Comparison of ENCODE assay signal across 8 mouse cellular contexts in the genomic region with DNA sequence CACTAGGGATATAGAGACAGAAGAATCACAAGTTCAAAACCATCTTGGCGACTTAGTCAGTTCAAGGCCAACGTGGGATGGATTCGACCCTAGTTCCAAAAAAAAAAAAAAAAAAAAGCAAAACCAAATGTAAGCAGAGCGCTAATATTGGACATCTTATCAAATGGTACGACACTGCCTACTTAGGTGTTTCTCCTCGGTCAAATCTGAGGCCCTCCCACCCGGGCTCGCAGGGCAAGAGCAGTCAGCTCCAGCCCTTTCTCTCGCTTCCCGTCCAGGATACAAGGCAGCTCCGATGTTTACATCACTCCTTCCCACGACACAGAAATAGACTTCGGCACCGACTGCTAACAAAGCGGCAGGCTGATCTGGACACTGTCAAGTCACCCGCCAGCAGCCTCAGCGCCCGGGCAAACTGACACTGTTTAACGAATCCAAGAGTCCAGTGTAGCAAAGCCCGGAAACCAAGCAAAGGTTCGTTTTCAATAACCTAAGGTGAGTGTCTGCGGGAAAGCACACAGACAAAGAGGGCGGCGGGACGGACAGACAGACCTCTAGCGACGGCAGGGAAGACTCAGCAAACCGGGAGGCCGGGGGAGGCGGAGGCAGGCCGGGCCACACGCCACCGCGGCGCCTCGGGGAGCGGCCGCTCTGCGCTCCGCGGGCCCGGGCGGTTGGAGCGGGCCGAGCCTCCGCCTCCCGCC. TPM values are rescaled to one million over a fixed set of nuclear protein-coding genes. Genes with fewer than 3 reads are reported as not detected.
DNase-seq lines count a peak whose midpoint lies in the region; ATAC-seq and TF ChIP-seq lines count a peak whose summit lies in the region.

No protein-coding gene starts in this region.

- H3K36me3 ChIP-seq in forebrain, embryonic 11.5 days (ENCODE audit: control insufficient read depth, insufficient read depth, low read length): peaks cover 5% of the 10 kb centered on the region; the same call in 1 of the 2 replicates
- H3K36me3 ChIP-seq in hindbrain, embryonic 14.5 days (replicated peaks; ENCODE audit: control insufficient read depth, insufficient read depth): peaks cover 33% of the 10 kb centered on the region
- peaks cover 6% of the 10 kb centered on the region; the same call in 1 of the 2 replicates for H3K36me3 ChIP-seq in liver, embryonic 11.5 days (ENCODE audit: control insufficient read depth, insufficient read depth, low read length)
- H3K36me3 ChIP-seq in midbrain, embryonic 16.5 days (ENCODE audit: control insufficient read depth, insufficient read depth, low read length): peaks cover 8% of the 10 kb centered on the region

- peak; percentile 72 for ATAC-seq in forebrain, embryonic 11.5 days (replicated peaks; ENCODE audit: low FRiP score)
- peak; percentile 64 for ATAC-seq in hindbrain, embryonic 14.5 days (ENCODE audit: low FRiP score)
- peak; percentile 41 for ATAC-seq in liver, embryonic 11.5 days (replicated peaks; ENCODE audit: low FRiP score)
- peak; percentile 69 for ATAC-seq in midbrain, embryonic 16.5 days

- H3K9me3 ChIP-seq in forebrain, embryonic 11.5 days (ENCODE audit: control insufficient read depth, low read length): no peaks in the 10 kb centered on the region
- no peaks in the 10 kb centered on the region for H3K9me3 ChIP-seq in hindbrain, embryonic 14.5 days (ENCODE audit: control insufficient read depth, low read length)
- no peaks in the 10 kb centered on the region; the same call in 1 of the 2 replicates for H3K9me3 ChIP-seq in liver, embryonic 11.5 days (ENCODE audit: control insufficient read depth, low read length)
- no peaks in the 10 kb centered on the region for H3K9me3 ChIP-seq in midbrain, embryonic 16.5 days (replicated peaks; ENCODE audit: control insufficient read depth, low read length, poor library complexity, severe bottlenecking)

- H3K4me3 ChIP-seq in cerebellum, adult 2 months (replicated peaks; ENCODE audit: insufficient read depth, low read depth, low read length): peak overlapping the region; percentile 94
- peak overlapping the region; percentile 75 for H3K4me3 ChIP-seq in forebrain, embryonic 11.5 days (ENCODE audit: low read depth, low read length)
- peak overlapping the region; percentile 84 for H3K4me3 ChIP-seq in hindbrain, embryonic 14.5 days (replicated peaks; ENCODE audit: low read length)
- H3K4me3 ChIP-seq in liver, embryonic 11.5 days (ENCODE audit: low read depth, low read length): peak overlapping the region; percentile 68
- peak overlapping the region; percentile 83 for H3K4me3 ChIP-seq in midbrain, embryonic 16.5 days (ENCODE audit: low read depth, low read length)

- WGBS in cerebellum, adult 2 months: under 1% methylated on average over 47 of the region's 47 CpGs
- WGBS in forebrain, embryonic 11.5 days: 3% methylated on average over 35 of the region's 47 CpGs
- 3% methylated on average over 35 of the region's 47 CpGs for WGBS in hindbrain, embryonic 14.5 days
- WGBS in liver, embryonic 11.5 days: 3% methylated on average over 33 of the region's 47 CpGs
- WGBS in midbrain, embryonic 16.5 days: 3% methylated on average over 28 of the region's 47 CpGs

- DNase-seq in cerebellum, adult 2 months: peak in 1 of 2 experiments; percentile 72
- no peak for DNase-seq in cerebellum, postnatal 10 days
- DNase-seq in R1 (ENCODE audit: low read depth, low spot score): peak; percentile 57
- DNase-seq in forebrain, embryonic 11.5 days (ENCODE audit: low spot score): no peak
- peak; percentile 63 for DNase-seq in hindbrain, embryonic 14.5 days (ENCODE audit: low spot score)
- peak; percentile 75 for DNase-seq in liver, embryonic 11.5 days (ENCODE audit: low spot score)
- no peak for DNase-seq in thymus, postnatal 36 days

- no peak for TF ChIP-seq POLR2A in cerebellum, adult 2 months (IDR thresholded peaks at IDR 0.05; ENCODE audit: borderline replicate concordance, insufficient read depth, low read length)

- TF ChIP-seq CTCF in cerebellum, adult 2 months (IDR thresholded peaks at IDR 0.05; ENCODE audit: borderline replicate concordance, insufficient read depth, low read depth, low read length): no peak

- H3K4me1 ChIP-seq in cerebellum, adult 2 months (ENCODE audit: control insufficient read depth, insufficient read depth, low read length): peaks cover 16% of the 10 kb centered on the region
- H3K4me1 ChIP-seq in forebrain, embryonic 11.5 days (replicated peaks; ENCODE audit: control insufficient read depth, insufficient read depth, low read length): peaks cover 8% of the 10 kb centered on the region; the same call in 1 of the 2 replicates
- H3K4me1 ChIP-seq in hindbrain, embryonic 14.5 days (replicated peaks; ENCODE audit: control insufficient read depth, insufficient read depth, low read length): peaks cover 21% of the 10 kb centered on the region
- peaks cover 8% of the 10 kb centered on the region for H3K4me1 ChIP-seq in liver, embryonic 11.5 days (replicated peaks; ENCODE audit: control insufficient read depth, insufficient read depth, low read length)
- peaks cover 18% of the 10 kb centered on the region for H3K4me1 ChIP-seq in midbrain, embryonic 16.5 days (ENCODE audit: control insufficient read depth, insufficient read depth, low read length)

- H3K27me3 ChIP-seq in cerebellum, adult 2 months (ENCODE audit: control insufficient read depth, insufficient read depth, low read length): no peaks in the 10 kb centered on the region
- H3K27me3 ChIP-seq in forebrain, embryonic 11.5 days (ENCODE audit: control insufficient read depth, insufficient read depth, low read length): peaks cover 4% of the 10 kb centered on the region; the same call in 1 of the 2 replicates
- no peaks in the 10 kb centered on the region for H3K27me3 ChIP-seq in hindbrain, embryonic 14.5 days (ENCODE audit: control insufficient read depth, insufficient read depth, low read length)
- no peaks in the 10 kb centered on the region for H3K27me3 ChIP-seq in liver, embryonic 11.5 days (replicated peaks; ENCODE audit: control insufficient read depth, insufficient read depth, low read length)
- no peaks in the 10 kb centered on the region for H3K27me3 ChIP-seq in midbrain, embryonic 16.5 days (ENCODE audit: control insufficient read depth, insufficient read depth, low read depth, low read length)

- peak overlapping the region; percentile 77 for H3K9ac ChIP-seq in forebrain, embryonic 11.5 days (ENCODE audit: low read length)
- H3K9ac ChIP-seq in hindbrain, embryonic 14.5 days: peak overlapping the region; percentile 87
- peak overlapping the region; percentile 72 for H3K9ac ChIP-seq in liver, embryonic 11.5 days (ENCODE audit: low read depth, low read length)
- peak overlapping the region; percentile 86 for H3K9ac ChIP-seq in midbrain, embryonic 16.5 days (ENCODE audit: low read depth, low read length)

- peak overlapping the region; percentile 90 for H3K27ac ChIP-seq in cerebellum, adult 2 months (ENCODE audit: insufficient read depth, low read length)
- H3K27ac ChIP-seq in forebrain, embryonic 11.5 days (ENCODE audit: low read depth, low read length): peak overlapping the region; percentile 46; the same call in 1 of the 2 replicates
- peak overlapping the region; percentile 92 for H3K27ac ChIP-seq in hindbrain, embryonic 14.5 days
- H3K27ac ChIP-seq in liver, embryonic 11.5 days (ENCODE audit: low read depth, low read length): peak overlapping the region; percentile 79
- H3K27ac ChIP-seq in midbrain, embryonic 16.5 days (ENCODE audit: low read length): peak overlapping the region; percentile 89

- H3K4me2 ChIP-seq in forebrain, embryonic 11.5 days (ENCODE audit: low read depth, low read length, severe bottlenecking): peak overlapping the region; percentile 67
- H3K4me2 ChIP-seq in hindbrain, embryonic 14.5 days (replicated peaks): peak overlapping the region; percentile 64
- peak overlapping the region; percentile 91 for H3K4me2 ChIP-seq in liver, embryonic 11.5 days
- H3K4me2 ChIP-seq in midbrain, embryonic 16.5 days (ENCODE audit: low read length): peak overlapping the region; percentile 49

RNA-seq across cellular contexts. Expression of a gene that starts 0.5 kb away (rescaled TPM):
- polyA plus RNA-seq in cerebellum, adult 2 months (2012; rRNA removed): 109 and 120 TPM in 2 replicates
- polyA plus RNA-seq in forebrain, embryonic 11.5 days (2014; fragmentation: Nextera tagmentation; extraction: Ambion mirVana): 78.5 and 84.6 TPM in 2 replicates
- polyA plus RNA-seq in hindbrain, embryonic 14.5 days (2014; fragmentation: Nextera tagmentation; extraction: Ambion mirVana): 118 and 120 TPM in 2 replicates
- 36.7 and 38.6 TPM in 2 replicates for polyA plus RNA-seq in liver, embryonic 11.5 days (2014; fragmentation: Nextera tagmentation; extraction: Ambion mirVana)
- 135 and 140 TPM in 2 replicates for polyA plus RNA-seq in midbrain, embryonic 16.5 days (2015; fragmentation: Nextera tagmentation; extraction: Ambion mirVana)

RNA-seq across cellular contexts. Expression of a gene that starts 12.8 kb away (rescaled TPM):
- polyA plus RNA-seq in cerebellum, adult 2 months (2012; rRNA removed): 19.6 and 21.2 TPM in 2 replicates
- polyA plus RNA-seq in forebrain, embryonic 11.5 days (2014; fragmentation: Nextera tagmentation; extraction: Ambion mirVana): 53.2 and 53.4 TPM in 2 replicates
- polyA plus RNA-seq in hindbrain, embryonic 14.5 days (2014; fragmentation: Nextera tagmentation; extraction: Ambion mirVana): 55.3 and 63.6 TPM in 2 replicates
- 59.5 and 64.2 TPM in 2 replicates for polyA plus RNA-seq in liver, embryonic 11.5 days (2014; fragmentation: Nextera tagmentation; extraction: Ambion mirVana)
- polyA plus RNA-seq in midbrain, embryonic 16.5 days (2015; fragmentation: Nextera tagmentation; extraction: Ambion mirVana): 54.0 and 55.0 TPM in 2 replicates

Comparison
In these comparisons a context has a peak if more than half of its experiments do, and no peak if none do; other contexts are left out.
1. DNase-seq: peak in R1 (single experiment), hindbrain, embryonic 14.5 days (single experiment) and liver, embryonic 11.5 days (single experiment); none in cerebellum, postnatal 10 days (0 of 2), forebrain, embryonic 11.5 days (single experiment) and thymus, postnatal 36 days (0 of 2).
2. Peak in every context shown above with its lines, with median percentiles within 50 percentile points of each other: H3K27ac ChIP-seq, H3K4me3 ChIP-seq, ATAC-seq, H3K4me2 ChIP-seq and H3K9ac ChIP-seq.